Mouse (Mus musculus): Measurements from ENCODE around the gene Mrrf.
A peak's percentile ranks its signal among the peaks of the same experiment; 100 is the strongest.

The Mrrf gene

GRCm38 (mm10) chr2:36136300-36136941 lies at the start of gene Mrrf, which contains the start of gene Rbm18:
Mrrf (plus strand) TSS chr2:36136389.
Rbm18 (minus strand) TSS chr2:36136773.
- peak; percentile 97 for DNase-seq (ENCODE audit: low read depth, low spot score)

GRCm38 (mm10) chr2:36089190-36089589 lies 47.0 kb upstream of the Mrrf start:
- DNase-seq (ENCODE audit: low read depth, low spot score) = no peak

GRCm38 (mm10) chr2:36090853-36091741 lies 45.1 kb upstream of the Mrrf start:
- no peak for DNase-seq (ENCODE audit: low read depth, low spot score)

GRCm38 (mm10) chr2:36092748-36093147 lies 43.4 kb upstream of the Mrrf start:
- DNase-seq (ENCODE audit: low read depth, low spot score) = no peak

- DNase-seq (ENCODE audit: low read depth, low spot score) = no peak
These were observed 42.9 kb upstream of the Mrrf start for GRCm38 (mm10) chr2:36093301-36093700.

GRCm38 (mm10) chr2:36093914-36094475 lies 42.2 kb upstream of the Mrrf start:
- DNase-seq (ENCODE audit: low read depth, low spot score) = no peak

- DNase-seq (ENCODE audit: low read depth, low spot score) = no peak
These were observed 38.9 kb upstream of the Mrrf start for GRCm38 (mm10) chr2:36097129-36097815.

GRCm38 (mm10) chr2:36098021-36098420 lies 38.2 kb upstream of the Mrrf start:
- no peak for DNase-seq (ENCODE audit: low read depth, low spot score)

GRCm38 (mm10) chr2:36099739-36100138 lies 36.5 kb upstream of the Mrrf start:
- peak; percentile 83 for DNase-seq (ENCODE audit: low read depth, low spot score)

GRCm38 (mm10) chr2:36101866-36102558 lies 34.2 kb upstream of the Mrrf start:
- DNase-seq (ENCODE audit: low read depth, low spot score) = no peak

GRCm38 (mm10) chr2:36102559-36102946 lies 33.6 kb upstream of the Mrrf start:
- no peak for DNase-seq (ENCODE audit: low read depth, low spot score)

GRCm38 (mm10) chr2:36103069-36103554 lies 33.1 kb upstream of the Mrrf start:
- no peak for DNase-seq (ENCODE audit: low read depth, low spot score)

GRCm38 (mm10) chr2:36103555-36104367 lies 32.4 kb upstream of the Mrrf start:
- DNase-seq (ENCODE audit: low read depth, low spot score) = no peak

- DNase-seq (ENCODE audit: low read depth, low spot score) = no peak
These were observed 31.7 kb upstream of the Mrrf start for GRCm38 (mm10) chr2:36104436-36104955.

GRCm38 (mm10) chr2:36104956-36105741 lies 31.0 kb upstream of the Mrrf start, which contains the start of gene Lhx6:
Lhx6 (minus strand) TSS chr2:36105408.
- peak; percentile 62 for DNase-seq (ENCODE audit: low read depth, low spot score)

- DNase-seq (ENCODE audit: low read depth, low spot score) = no peak
These were observed 27.6 kb upstream of the Mrrf start for GRCm38 (mm10) chr2:36108615-36109014.

- DNase-seq (ENCODE audit: low read depth, low spot score) = no peak
These were observed 23.6 kb upstream of the Mrrf start for GRCm38 (mm10) chr2:36112632-36113031.

- no peak for DNase-seq (ENCODE audit: low read depth, low spot score)
These were observed 9.3 kb upstream of the Mrrf start for GRCm38 (mm10) chr2:36126795-36127429.

- no peak for DNase-seq (ENCODE audit: low read depth, low spot score)
These were observed 8.2 kb upstream of the Mrrf start for GRCm38 (mm10) chr2:36127973-36128372.

Measured in 3T3-L1 (cell line).